Mouse (Mus musculus): ENCODE results near the gene Sltm.
"Not testable (repeated sequence)": the region's sequence is repeated elsewhere in the genome, so short reads cannot be mapped to it uniquely, and the experiment has no call there.

The Sltm gene

DNA sequence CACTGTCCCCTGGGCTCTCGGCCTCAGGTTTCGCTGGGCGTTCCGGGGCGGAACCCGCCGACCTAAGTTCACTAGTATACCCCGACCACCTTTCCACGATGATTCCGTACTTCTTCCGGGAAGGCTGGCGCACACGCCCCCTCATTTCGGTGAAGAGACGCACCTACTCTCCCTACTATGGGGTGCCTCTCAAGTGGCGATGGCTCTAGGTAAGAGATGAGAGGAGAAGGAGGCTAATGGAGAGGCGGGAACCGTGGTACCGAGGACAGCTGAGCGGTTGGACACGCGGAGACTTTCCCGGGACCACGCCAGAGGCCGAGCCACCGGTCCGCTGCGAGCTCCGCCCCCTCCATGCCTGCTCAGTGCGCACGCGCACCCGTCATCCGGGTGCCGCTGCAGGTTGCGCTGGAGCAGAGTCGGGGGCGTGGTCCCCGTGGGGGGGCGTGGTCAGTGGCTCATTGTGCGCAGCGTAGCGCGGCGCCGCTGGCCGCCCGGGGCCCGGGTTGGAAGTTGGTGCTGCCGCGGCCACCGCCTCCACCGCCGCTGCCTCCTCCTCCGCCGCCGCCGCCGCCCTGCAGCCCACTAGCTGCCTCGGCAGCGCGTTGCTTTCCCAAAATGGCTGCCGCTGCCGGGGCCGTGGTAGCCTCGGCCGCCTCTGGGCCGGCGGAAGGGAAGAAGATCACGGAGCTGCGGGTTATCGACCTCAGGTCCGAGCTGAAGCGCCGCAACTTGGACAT, at the start of gene Sltm:
Gene Sltm (plus strand): TSS at position 450 of the 737 bp plus-strand sequence.
- DNase-seq = peak; percentile 98

GRCm38 (mm10) chr9:70493038-70493437, 49.5 kb upstream of the Sltm start:
- no peak for DNase-seq

- no peak for DNase-seq
These were observed 45.6 kb upstream of the Sltm start for GRCm38 (mm10) chr9:70496990-70497389.

GRCm38 (mm10) chr9:70502284-70503014, 40.1 kb upstream of the Sltm start:
- DNase-seq = no peak

DNA sequence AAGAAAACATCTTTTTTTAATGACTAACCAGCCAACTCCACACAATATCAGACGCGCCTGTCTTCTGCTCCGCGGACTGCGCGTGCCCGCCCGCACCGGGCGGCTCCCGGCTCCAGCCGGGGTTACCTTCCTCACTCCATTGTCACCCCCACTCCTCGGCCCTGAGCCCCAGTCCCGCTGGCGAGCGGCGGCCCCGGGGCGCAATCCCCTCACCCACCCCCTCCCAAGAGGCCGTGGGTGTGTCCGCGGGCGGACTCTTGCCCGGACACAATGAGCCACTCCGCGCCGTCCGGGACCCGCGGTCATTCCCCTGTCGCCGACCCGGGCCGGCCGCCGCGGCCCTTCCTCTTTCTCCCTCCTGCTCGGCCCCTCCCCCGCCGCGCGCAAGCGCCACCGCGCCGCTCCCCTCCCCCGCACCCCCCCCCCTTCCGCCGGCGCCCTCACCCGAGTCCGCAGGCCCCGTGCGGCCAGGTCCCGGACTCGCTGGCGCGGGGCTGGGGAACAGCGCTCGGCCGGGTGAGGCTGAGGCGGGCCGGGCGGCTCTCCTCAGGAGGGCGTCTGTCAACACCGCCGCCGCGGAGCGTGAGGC, 39.4 kb upstream of the Sltm start:
- peak; percentile 62 for DNase-seq

- peak; percentile 96 for DNase-seq
These were observed 38.9 kb upstream of the Sltm start, which contains the start of gene Rnf111 for GRCm38 (mm10) chr9:70503626-70504041. Rnf111 (minus strand) TSS chr9:70503725.

GRCm38 (mm10) chr9:70506186-70506585, 36.4 kb upstream of the Sltm start:
- DNase-seq = no peak

- no peak for DNase-seq
These were observed 35.8 kb upstream of the Sltm start for GRCm38 (mm10) chr9:70506787-70507186.

DNA sequence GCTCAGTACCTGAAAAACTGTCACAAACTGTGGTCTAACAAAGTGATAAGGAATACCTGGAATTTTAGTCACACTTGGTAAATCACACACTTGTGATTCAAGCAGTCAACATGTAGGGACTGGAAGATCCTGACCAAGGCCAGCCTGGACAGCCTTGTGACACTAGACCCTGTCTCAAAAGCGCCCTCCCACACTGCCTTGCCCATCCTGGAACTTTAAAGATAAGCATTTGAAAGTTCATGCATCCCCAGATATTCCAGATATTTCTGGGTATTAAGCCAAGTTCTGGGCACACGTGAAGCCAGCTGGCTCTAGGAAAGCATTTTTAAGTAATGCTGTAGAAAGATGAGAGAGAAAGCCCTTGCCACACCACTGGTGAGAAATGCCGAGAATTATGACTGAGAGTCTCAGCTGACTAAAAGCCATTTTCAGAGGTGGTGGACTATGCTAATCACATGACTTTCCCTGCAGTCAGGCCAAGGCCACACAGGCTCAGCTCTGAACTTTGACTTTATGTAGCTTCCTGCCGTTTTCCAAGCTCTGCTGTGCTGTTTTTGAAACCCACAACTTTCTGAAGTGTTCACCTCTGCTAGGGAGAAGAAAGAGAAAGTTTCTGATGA, 32.5 kb upstream of the Sltm start:
- no peak for DNase-seq

GRCm38 (mm10) chr9:70510998-70511583, 31.5 kb upstream of the Sltm start:
- DNase-seq = no peak

DNA sequence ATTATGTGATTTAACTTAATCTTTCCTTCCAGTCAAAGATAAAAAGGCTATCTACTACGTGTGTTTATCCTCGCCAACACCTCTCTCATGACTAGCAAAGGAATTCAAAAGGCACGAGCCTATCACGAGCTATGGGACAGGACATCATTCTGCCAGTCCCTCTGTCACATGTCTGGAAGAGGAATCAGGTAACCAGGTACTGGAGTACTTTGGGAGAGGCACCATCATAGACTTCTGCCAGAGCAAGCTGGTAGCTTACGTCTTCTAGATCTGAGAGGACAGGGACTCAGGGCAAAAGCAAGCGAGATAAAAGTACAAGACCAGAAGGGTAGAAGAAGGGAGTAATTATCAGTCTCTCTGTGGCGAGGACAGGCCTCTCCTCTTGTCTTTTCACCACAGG, 30.9 kb upstream of the Sltm start:
- no peak for DNase-seq

- DNase-seq = no peak
These were observed 21.9 kb upstream of the Sltm start for GRCm38 (mm10) chr9:70520651-70521050.

DNA sequence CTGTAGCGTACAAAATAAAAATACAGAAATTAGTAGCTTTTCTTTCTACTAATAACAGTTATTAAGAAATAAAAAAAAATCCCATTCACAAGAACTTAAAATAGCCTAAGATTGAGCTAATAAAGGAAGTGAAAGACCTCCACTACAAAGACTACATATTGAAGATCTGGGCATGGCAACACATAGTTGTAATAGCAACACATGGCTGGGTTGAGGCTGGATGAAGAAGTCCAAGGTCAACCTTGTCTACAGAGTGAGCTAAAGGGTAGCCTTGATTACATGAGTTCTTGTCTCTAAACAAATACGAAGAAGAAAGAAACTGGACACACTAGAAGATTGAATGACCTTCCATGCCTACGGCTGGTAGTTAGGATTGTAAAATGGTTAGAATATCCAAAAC, 18.7 kb upstream of the Sltm start:
- no peak for DNase-seq

GRCm38 (mm10) chr9:70524366-70524765, 18.2 kb upstream of the Sltm start:
- no peak for DNase-seq

DNA sequence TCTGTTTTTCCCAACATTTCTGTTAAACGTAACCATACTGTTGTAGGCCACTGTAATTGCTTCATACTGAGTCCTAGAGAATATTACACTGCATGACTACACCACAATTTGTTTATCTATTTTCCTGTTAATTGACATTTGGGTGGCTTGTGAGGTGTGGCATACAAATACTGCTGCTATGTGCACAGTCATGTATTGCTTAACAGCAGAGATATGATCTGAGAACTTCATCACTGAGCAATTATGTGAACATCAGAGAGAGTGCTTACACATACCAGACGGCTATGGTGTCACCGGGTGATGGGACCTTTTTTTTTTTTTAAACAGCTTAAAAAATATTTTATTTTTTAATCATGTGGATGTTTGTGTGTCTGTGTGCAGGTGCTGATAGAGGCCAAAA, 9.2 kb upstream of the Sltm start:
- DNase-seq = no peak

GRCm38 (mm10) chr9:70541584-70541983, 970 bp upstream of the Sltm start:
- DNase-seq = no peak

- no peak for DNase-seq
These were observed 710 bp downstream of the Sltm start for GRCm38 (mm10) chr9:70543048-70543880.

- DNase-seq = no peak
These were observed 1.4 kb downstream of the Sltm start for GRCm38 (mm10) chr9:70543985-70544384.

- DNase-seq = no peak
These were observed 2.3 kb downstream of the Sltm start for GRCm38 (mm10) chr9:70544831-70545230.

DNA sequence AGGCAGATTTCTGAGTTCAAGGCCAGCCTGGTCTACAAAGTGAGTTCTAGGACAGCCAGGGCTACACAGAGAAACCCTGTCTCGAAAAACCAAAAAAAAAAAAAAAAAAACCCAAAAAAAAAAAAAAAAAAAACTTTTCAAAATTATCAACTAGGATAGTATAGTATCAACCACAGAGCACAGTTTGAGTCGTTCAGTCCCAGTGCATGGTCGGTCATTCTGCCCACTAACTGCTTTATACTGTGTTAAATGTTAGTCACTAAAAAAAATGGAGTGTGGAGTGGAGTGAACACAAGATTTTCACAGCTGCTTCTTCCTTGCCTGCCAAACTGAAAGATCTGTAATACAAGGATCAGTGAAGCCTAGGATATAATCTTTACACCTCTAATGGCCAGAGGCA, 4.0 kb downstream of the Sltm start:
- not testable (repeated sequence) for DNase-seq

DNA sequence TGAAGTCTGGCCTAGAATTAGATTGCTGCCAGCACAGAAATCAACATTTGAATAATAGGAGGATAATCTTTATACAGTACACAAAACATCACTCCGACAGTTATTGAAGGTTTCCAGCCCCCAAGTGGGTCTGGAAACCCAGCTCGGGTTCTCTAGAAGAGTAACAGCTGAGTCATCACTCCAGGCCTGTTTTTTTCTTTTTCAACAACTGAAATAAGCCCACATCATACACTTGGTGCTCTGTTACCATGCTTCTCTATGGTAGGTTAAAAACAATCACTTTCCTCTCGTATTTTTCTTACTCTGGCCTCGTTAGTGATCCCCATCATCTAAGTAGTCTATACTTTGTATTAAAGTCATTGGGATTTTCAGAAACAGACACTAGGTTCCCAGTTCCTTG, 5.8 kb downstream of the Sltm start:
- DNase-seq = no peak

- no peak for DNase-seq
These were observed 9.0 kb downstream of the Sltm start for GRCm38 (mm10) chr9:70551524-70551923.

Data from layer of hippocampus, adult 9-11 months (tissue).